Mouse (Mus musculus) B cell, adult 2 months (primary cell): Measurements from ENCODE around the gene Olfr769.
"Not testable (repeated sequence)": the region's sequence is repeated elsewhere in the genome, so short reads cannot be mapped to it uniquely, and the experiment has no call there.

Experiments used
- DNase-seq, 2 experiments: peaks; one replicate each; pipeline ENCODE4 v3.0.0; 2022

Gene Olfr769

DNA sequence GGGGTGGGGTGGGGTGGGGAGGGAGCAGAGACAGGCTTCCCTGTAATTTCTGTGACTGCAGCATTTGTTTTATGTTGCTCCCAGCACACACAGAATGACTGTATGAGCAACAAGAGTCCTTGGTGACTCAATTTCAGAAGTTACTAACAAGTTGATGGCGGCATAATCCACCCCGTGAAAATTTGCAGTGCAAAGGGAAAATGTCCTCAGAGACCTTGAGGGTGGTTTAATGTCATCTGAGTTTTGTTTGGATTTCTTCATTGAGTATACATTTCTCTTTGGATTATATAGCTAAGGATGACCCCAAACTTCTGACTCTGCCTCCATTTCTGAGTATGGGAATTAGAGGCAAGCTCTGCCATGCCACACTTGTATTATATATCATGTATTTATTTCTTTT lies at the start of gene Olfr769:
Gene Olfr769 (minus strand): TSS at position 101 of the 400 bp plus-strand sequence.
- no peak for DNase-seq

- no peak for DNase-seq
Observed at GRCm38 (mm10) chr10:129164651-129165050, 47.0 kb upstream of the Olfr769 start, which contains the start of gene Olfr771. Gene Olfr771 (minus strand): TSS chr10:129164751.

GRCm38 (mm10) chr10:129138898-129139297 lies 21.2 kb upstream of the Olfr769 start, which contains the start of gene Olfr770:
Gene Olfr770 (minus strand): TSS chr10:129138998.
- no peak for DNase-seq

- DNase-seq = no peak
Observed at GRCm38 (mm10) chr10:129115146-129115545, 2.5 kb downstream of the Olfr769 start.

DNA sequence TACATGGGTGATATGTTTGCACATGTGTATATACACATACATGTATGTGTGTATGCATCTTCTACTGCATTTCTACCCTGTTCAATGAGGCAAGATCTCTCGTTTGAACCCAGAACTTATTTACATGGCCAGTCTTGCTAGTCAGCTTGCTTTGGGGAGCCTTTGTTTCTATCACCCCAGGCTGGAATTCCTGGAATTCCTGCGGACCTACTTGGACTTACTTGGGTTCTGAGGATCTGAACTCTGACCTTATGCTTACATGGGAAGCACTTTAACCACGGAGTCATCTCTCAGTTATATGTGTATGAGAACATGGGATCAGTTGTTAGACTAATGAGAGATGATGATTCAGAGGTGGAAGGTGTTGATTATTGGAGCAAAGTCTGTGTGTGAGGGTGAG lies 16.4 kb downstream of the Olfr769 start:
- DNase-seq = no peak

DNA sequence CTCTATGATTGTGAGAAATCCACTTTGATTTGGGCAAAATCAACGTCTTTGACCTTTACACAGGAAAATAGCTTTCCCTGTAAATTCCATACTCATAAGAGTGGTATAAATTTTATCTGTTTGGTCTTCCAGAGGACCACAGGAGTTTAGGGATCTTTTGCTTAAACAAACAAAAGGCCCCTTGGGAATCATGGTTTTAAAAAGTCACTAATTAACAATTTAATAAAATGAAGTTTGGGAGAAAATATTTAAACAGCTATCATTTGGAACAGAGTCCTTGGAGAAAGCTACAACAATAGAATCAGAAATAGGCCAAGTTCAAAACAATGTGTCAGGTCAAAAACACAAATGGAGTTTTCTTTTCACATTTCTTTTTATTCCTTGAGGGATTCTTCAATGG lies 18.4 kb downstream of the Olfr769 start, which contains the start of gene Olfr768:
Gene Olfr768 (minus strand): TSS at position 101 of the 400 bp plus-strand sequence.
- DNase-seq = no peak

DNA sequence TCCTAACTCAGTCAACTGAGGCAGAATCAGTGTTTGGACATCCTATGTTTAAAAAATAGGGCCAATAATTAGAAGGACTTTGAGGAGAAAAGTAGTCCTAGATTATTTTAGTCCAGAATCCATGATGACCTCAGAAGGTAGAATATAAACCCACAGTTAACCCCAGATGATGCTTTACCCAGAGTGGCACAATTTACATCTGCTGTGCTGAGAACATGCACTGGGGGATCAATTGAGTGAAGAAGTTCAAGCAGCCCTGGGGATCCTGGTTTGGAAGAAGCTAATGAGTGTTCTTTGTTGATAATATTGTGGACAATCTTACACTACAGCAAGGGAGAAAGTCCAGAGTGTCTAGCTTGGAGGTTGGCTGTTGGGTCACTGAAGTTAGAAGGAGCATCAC lies 34.9 kb downstream of the Olfr769 start, which contains the start of gene Olfr767:
Gene Olfr767 (minus strand): TSS at position 101 of the 400 bp plus-strand sequence.
- not testable (repeated sequence) for DNase-seq

GRCm38 (mm10) chr10:129068877-129069276 lies 48.8 kb downstream of the Olfr769 start, which contains the start of gene Olfr766-ps1:
Gene Olfr766-ps1 (minus strand): TSS chr10:129068977.
- DNase-seq = no peak
